Comparison of ENCODE assay signal across 12 mouse cellular contexts in genomic region chr5:148624649-148625405, GRCm38 (mm10).
A peak's percentile ranks its signal among the peaks of the same experiment; 100 is the strongest.
DNase-seq lines count a peak whose midpoint lies in the region; ATAC-seq lines count a peak whose summit lies in the region.
"Had no signal": no experiment of that assay in that cellular context is flagged by ENCODE, and none has a peak within 500 bp of the region (broad histone marks: within the 10 kb centered on the region; RNA-seq: fewer than 3 reads in every experiment).

No protein-coding gene starts in this region.

- no peaks in the 10 kb centered on the region for H3K27me3 ChIP-seq in forebrain, embryonic 14.5 days (replicated peaks; ENCODE audit: control insufficient read depth, insufficient read depth, low read length)
- H3K27me3 ChIP-seq in splenic B cell, adult 2 months (ENCODE audit: control insufficient read depth, insufficient read depth, low read length, poor library complexity, severe bottlenecking) = no peaks in the 10 kb centered on the region
- H3K27me3 ChIP-seq: heart, embryonic 13.5 days had no signal

- H3K9ac ChIP-seq in forebrain, embryonic 14.5 days (ENCODE audit: low read length) = no peak overlapping the region
- H3K9ac ChIP-seq: heart, embryonic 13.5 days; liver, postnatal 0 days had no signal

- intact Hi-C loops in heart, postnatal 14 days (cut with DNase I) = no loop called here

- H3K4me1 ChIP-seq in forebrain, embryonic 14.5 days (ENCODE audit: control insufficient read depth, insufficient read depth, low read length) = peaks cover 16% of the 10 kb centered on the region; the same call in 1 of the 2 replicates
- H3K4me1 ChIP-seq: heart, embryonic 13.5 days had no signal

- WGBS in forebrain, embryonic 14.5 days = 29% methylated on average over 21 of the region's 21 CpGs

- peak; percentile 64 for ATAC-seq in forebrain, embryonic 14.5 days
- ATAC-seq in megakaryocyte, adult 5-6 weeks (ENCODE audit: poor library complexity, severe bottlenecking) = peak; percentile 62
- ATAC-seq: liver, postnatal 0 days had no signal

- no peaks in the 10 kb centered on the region for H3K36me3 ChIP-seq in forebrain, embryonic 14.5 days (ENCODE audit: control insufficient read depth, insufficient read depth, low read length)
- H3K36me3 ChIP-seq in splenic B cell, adult 2 months (ENCODE audit: control insufficient read depth, insufficient read depth, low read length, poor library complexity, severe bottlenecking) = no peaks in the 10 kb centered on the region
- H3K36me3 ChIP-seq: heart, embryonic 13.5 days had no signal

- peak overlapping the region; percentile 44 for H3K27ac ChIP-seq in forebrain, embryonic 14.5 days (ENCODE audit: low read depth, low read length)
- H3K27ac ChIP-seq: heart, embryonic 13.5 days; kidney, postnatal 0 days had no signal

- peak; percentile 9 for DNase-seq in thymus, postnatal 0 days (ENCODE audit: low spot score)
- no peak for DNase-seq in thymus, postnatal 14 days
- peak; percentile 84 for DNase-seq in forebrain, embryonic 14.5 days (ENCODE audit: low spot score)
- DNase-seq in splenic B cell, adult 2 months (ENCODE audit: low read depth, low spot score) = peak; percentile 81
- no peak for DNase-seq in cerebellum, adult 9-11 months
- no peak for DNase-seq in right cerebral cortex, postnatal 36 days (ENCODE audit: low spot score in 2 of 2)
- DNase-seq in heart, postnatal 14 days = no peak
- DNase-seq: cerebellum, adult 8-10 months; liver, postnatal 0 days had no signal

- no peak overlapping the region for H3K4me3 ChIP-seq in forebrain, embryonic 14.5 days (ENCODE audit: low read depth, low read length)
- H3K4me3 ChIP-seq: heart, embryonic 13.5 days had no signal

- H3K4me2 ChIP-seq in forebrain, embryonic 14.5 days (ENCODE audit: low read length) = peak overlapping the region; percentile 6; the same call in 1 of the 2 replicates
- H3K4me2 ChIP-seq: heart, embryonic 13.5 days had no signal

- no peaks in the 10 kb centered on the region for H3K9me3 ChIP-seq in forebrain, embryonic 14.5 days (replicated peaks; ENCODE audit: control insufficient read depth, low read length)
- H3K9me3 ChIP-seq: heart, embryonic 13.5 days had no signal

Comparison
In these comparisons a context has a peak if more than half of its experiments do, and no peak if none do; other contexts are left out.
1. DNase-seq: peak in thymus, postnatal 0 days (single experiment), forebrain, embryonic 14.5 days (single experiment) and splenic B cell, adult 2 months (single experiment); none in thymus, postnatal 14 days (single experiment), cerebellum, adult 9-11 months (single experiment), right cerebral cortex, postnatal 36 days (0 of 2) and heart, postnatal 14 days (0 of 2).